Mouse (Mus musculus) heart, adult 18-20 months (tissue): ENCODE measurements at regions not wholly inside any gene's neighbourhood (a gene's known extent, or its start where the extent isn't known, plus 50 kb on each side); places are given as distances from the start of the nearest gene placed in this dataset.
A peak's percentile ranks its signal among the peaks of the same experiment; 100 is the strongest.

Experiments
- DNase-seq, 2 experiments: peaks; one replicate each; pipeline ENCODE4 v3.0.0; 2021 to 2022; ENCODE audit warnings: mixed read lengths in 1 of 2

- no peak for DNase-seq
Observed at GRCm38 (mm10) chr19:60408436-60408835, 59.7 kb downstream of the Prlhr start.

GRCm38 (mm10) chr19:60399425-60399824 lies 68.7 kb downstream of the Prlhr start:
- no peak for DNase-seq

GRCm38 (mm10) chr19:60397666-60398065 lies 70.4 kb downstream of the Prlhr start:
- no peak for DNase-seq

- no peak for DNase-seq
Observed at GRCm38 (mm10) chr19:60396604-60397003, 71.5 kb downstream of the Prlhr start.

GRCm38 (mm10) chr19:60386563-60387241 lies 81.4 kb downstream of the Prlhr start:
- no peak for DNase-seq

GRCm38 (mm10) chr19:60384721-60385120 lies 83.4 kb downstream of the Prlhr start:
- DNase-seq = no peak

- DNase-seq = no peak
Observed at GRCm38 (mm10) chr19:60382661-60383060, 85.4 kb downstream of the Prlhr start.

GRCm38 (mm10) chr19:60379030-60379605 lies 89.0 kb downstream of the Prlhr start:
- DNase-seq = no peak

GRCm38 (mm10) chr19:60363988-60364599 lies 104.0 kb downstream of the Prlhr start:
- DNase-seq = no peak

- DNase-seq = no peak
Observed at GRCm38 (mm10) chr19:60344911-60345310, 118.4 kb upstream of the Fam204a start.

- peak; percentile 14 to 52 for DNase-seq
Observed at GRCm38 (mm10) chr19:60341485-60341884, 115.0 kb upstream of the Fam204a start.

GRCm38 (mm10) chr19:60340234-60340633 lies 113.7 kb upstream of the Fam204a start:
- no peak for DNase-seq

GRCm38 (mm10) chr19:60334521-60334920 lies 108.0 kb upstream of the Fam204a start:
- no peak for DNase-seq

- DNase-seq = no peak
Observed at GRCm38 (mm10) chr19:60328295-60328694, 101.8 kb upstream of the Fam204a start.

- no peak for DNase-seq
Observed at GRCm38 (mm10) chr19:60325612-60326011, 99.1 kb upstream of the Fam204a start.

- no peak for DNase-seq
Observed at GRCm38 (mm10) chr19:60325112-60325511, 98.6 kb upstream of the Fam204a start.

- peak; percentile 43 to 80 for DNase-seq
Observed at GRCm38 (mm10) chr19:60310591-60310990, 84.1 kb upstream of the Fam204a start.

GRCm38 (mm10) chr19:60302371-60302770 lies 75.9 kb upstream of the Fam204a start:
- no peak for DNase-seq

GRCm38 (mm10) chr19:60300891-60301290 lies 74.4 kb upstream of the Fam204a start:
- DNase-seq = no peak

- DNase-seq = no peak
Observed at GRCm38 (mm10) chr19:60290244-60290643, 63.7 kb upstream of the Fam204a start.

GRCm38 (mm10) chr19:60286810-60287396 lies 60.4 kb upstream of the Fam204a start:
- DNase-seq = no peak

GRCm38 (mm10) chr19:60284901-60285300 lies 58.4 kb upstream of the Fam204a start:
- no peak for DNase-seq
